Mouse (Mus musculus) kidney, adult 2 months (tissue): ENCODE data around the gene Smyd3.

Source experiments
- CTCF ChIP-seq: fragments of 200-500 bp; conservative IDR thresholded peaks from 2 replicates; pipeline ENCODE4 v1.5.1; 2011; ENCODE audit warnings: low read depth, mild to moderate bottlenecking, control low read depth, low read length, moderate library complexity, mixed read lengths; ENCODE audit not compliant: insufficient read depth, insufficient read length
- POLR2A ChIP-seq: fragments of 200-500 bp; IDR thresholded peaks from one replicate; pipeline ENCODE4 v1.6.1; 2011; ENCODE audit warnings: low read depth, low read length, control low read depth

- no peak for TF ChIP-seq POLR2A
- TF ChIP-seq CTCF = peak; percentile 32; the same call in 1 of the 2 replicates
These were observed 41.2 kb downstream of the Smyd3 start for GRCm38 (mm10) chr1:179476461-179477156.
